Mouse (Mus musculus): ENCODE measurements around the gene Uqcc2. TPM values are rescaled to one million over a fixed set of nuclear protein-coding genes. Genes with fewer than 3 reads are reported as not detected.

The Uqcc2 gene
- total and polyA plus RNA-seq, 3 experiments = 126 to 240 (median 198) TPM

GRCm38 (mm10) chr17:27121266-27121665 is 12.4 kb downstream of the Uqcc2 start:
- Histone ChIP-seq H3K4me2 (ENCODE audit: insufficient read depth, low read depth, poor library complexity, severe bottlenecking) (no peak overlapping the region), H3K9me3 (replicated peaks; ENCODE audit: low read length) (no peaks in the 10 kb centered on the region), H3K4me3 (replicated peaks in 1 of 3; ENCODE audit: low read depth in 2 of 3, low read length in 2 of 3, poor library complexity in 1 of 3) (no peak overlapping the region), H3K27me3 (replicated peaks) (no peaks in the 10 kb centered on the region), H3K36me3 (replicated peaks in 1 of 2; ENCODE audit: control insufficient read depth in 1 of 2, insufficient read depth in 1 of 2, low read length in 1 of 2) (peaks cover 61 to 100% of the 10 kb centered on the region in 2 experiments), H3K4me1 (ENCODE audit: control insufficient read depth in 1 of 2, insufficient read depth in 2 of 2) (peaks cover 5 to 26% of the 10 kb centered on the region in 2 experiments), H3K9ac (ENCODE audit: insufficient read depth, low read depth) (no peak overlapping the region), H3K27ac (ENCODE audit: insufficient read depth, low read depth) (no peak overlapping the region), H3K79me2 (replicated peaks; ENCODE audit: control insufficient read depth, extremely low read depth, insufficient read depth, poor library complexity, severe bottlenecking) (no peaks in the 10 kb centered on the region)
- dilution Hi-C loops (cut with MboI; ENCODE audit: extremely low pct_ligation_motif_present, extremely low pct_unique_long_range_greater_than_20kb, low sequenced_read_pairs) (no loop called here), in situ Hi-C loops (cut with MboI; ENCODE audit: low pct_ligation_motif_present, low pct_unique_long_range_greater_than_20kb, low sequenced_read_pairs) (no loop called here)
- TF ChIP-seq TCF12 (IDR thresholded peaks at IDR 0.05; ENCODE audit: low read depth, low read length) = no peak
- TF ChIP-seq E2F4 (IDR thresholded peaks at IDR 0.05; ENCODE audit: insufficient replicate concordance, low read depth, low read length) = no peak
- no peak for DNase-seq (ENCODE audit: extremely low read depth)

GRCm38 (mm10) chr17:27120561-27121024 is 13.1 kb downstream of the Uqcc2 start:
- Histone ChIP-seq H3K27ac (ENCODE audit: insufficient read depth, low read depth) (no peak overlapping the region), H3K79me2 (replicated peaks; ENCODE audit: control insufficient read depth, extremely low read depth, insufficient read depth, poor library complexity, severe bottlenecking) (no peaks in the 10 kb centered on the region), H3K9ac (ENCODE audit: insufficient read depth, low read depth) (no peak overlapping the region), H3K9me3 (replicated peaks; ENCODE audit: low read length) (no peaks in the 10 kb centered on the region), H3K36me3 (replicated peaks in 1 of 2; ENCODE audit: control insufficient read depth in 1 of 2, insufficient read depth in 1 of 2, low read length in 1 of 2) (peaks cover 66 to 100% of the 10 kb centered on the region in 2 experiments), H3K4me2 (ENCODE audit: insufficient read depth, low read depth, poor library complexity, severe bottlenecking) (no peak overlapping the region), H3K4me1 (ENCODE audit: control insufficient read depth in 1 of 2, insufficient read depth in 2 of 2) (peaks cover 5 to 26% of the 10 kb centered on the region in 2 experiments), H3K4me3 (replicated peaks in 1 of 3; ENCODE audit: low read depth in 2 of 3, low read length in 2 of 3, poor library complexity in 1 of 3) (no peak overlapping the region), H3K27me3 (replicated peaks) (no peaks in the 10 kb centered on the region)
- TF ChIP-seq MAZ (IDR thresholded peaks at IDR 0.05; ENCODE audit: low read depth, low read length) (no peak), IRF4 (IDR thresholded peaks at IDR 0.05; ENCODE audit: low read depth, low read length) (no peak), POLR2AphosphoS2 (IDR thresholded peaks at IDR 0.05; ENCODE audit: low read depth, low read length) (no peak), SIN3A (IDR thresholded peaks at IDR 0.05; ENCODE audit: low read length) (no peak), MAX (IDR thresholded peaks at IDR 0.05; ENCODE audit: low read length) (no peak), CTCF (conservative IDR thresholded peaks at IDR 0.05 in 1 of 2, IDR thresholded peaks at IDR 0.05 in 1 of 2; ENCODE audit: low read depth in 2 of 2, low read length in 2 of 2) (peak; percentile 35 to 57), SMC3 (IDR thresholded peaks at IDR 0.05; ENCODE audit: low read depth, low read length) (peak; percentile 48)
- peak; percentile 33 for DNase-seq (ENCODE audit: extremely low read depth)
- in situ Hi-C loops (cut with MboI; ENCODE audit: low pct_ligation_motif_present, low pct_unique_long_range_greater_than_20kb, low sequenced_read_pairs) (no loop called here), dilution Hi-C loops (cut with MboI; ENCODE audit: extremely low pct_ligation_motif_present, extremely low pct_unique_long_range_greater_than_20kb, low sequenced_read_pairs) (no loop called here)

- Histone ChIP-seq H3K4me1 (ENCODE audit: control insufficient read depth in 1 of 2, insufficient read depth in 2 of 2) (peaks cover 5 to 19% of the 10 kb centered on the region in 2 experiments), H3K27me3 (replicated peaks) (no peaks in the 10 kb centered on the region), H3K9me3 (replicated peaks; ENCODE audit: low read length) (no peaks in the 10 kb centered on the region), H3K27ac (ENCODE audit: insufficient read depth, low read depth) (no peak overlapping the region), H3K4me2 (ENCODE audit: insufficient read depth, low read depth, poor library complexity, severe bottlenecking) (no peak overlapping the region), H3K9ac (ENCODE audit: insufficient read depth, low read depth) (no peak overlapping the region), H3K36me3 (replicated peaks in 1 of 2; ENCODE audit: control insufficient read depth in 1 of 2, insufficient read depth in 1 of 2, low read length in 1 of 2) (peaks cover 67 to 100% of the 10 kb centered on the region in 2 experiments), H3K79me2 (replicated peaks; ENCODE audit: control insufficient read depth, extremely low read depth, insufficient read depth, poor library complexity, severe bottlenecking) (no peaks in the 10 kb centered on the region), H3K4me3 (replicated peaks in 1 of 3; ENCODE audit: low read depth in 2 of 3, low read length in 2 of 3, poor library complexity in 1 of 3) (no peak overlapping the region)
- dilution Hi-C loops (cut with MboI; ENCODE audit: extremely low pct_ligation_motif_present, extremely low pct_unique_long_range_greater_than_20kb, low sequenced_read_pairs) (no loop called here), in situ Hi-C loops (cut with MboI; ENCODE audit: low pct_ligation_motif_present, low pct_unique_long_range_greater_than_20kb, low sequenced_read_pairs) (loop anchor here (5.0 kb wide), 1 partner anchor 73 kb away; no protein-coding TSS in a partner anchor)
- no peak for TF ChIP-seq USF2 (conservative IDR thresholded peaks at IDR 0.05; ENCODE audit: low read depth, low read length)
- no peak for TF ChIP-seq NELFE (IDR thresholded peaks at IDR 0.05; ENCODE audit: low read depth, low read length)
- no peak for TF ChIP-seq HCFC1 (IDR thresholded peaks at IDR 0.05; ENCODE audit: low read depth, low read length)
- no peak for TF ChIP-seq CHD2 (IDR thresholded peaks at IDR 0.05; ENCODE audit: low read length)
- TF ChIP-seq CTCF (conservative IDR thresholded peaks at IDR 0.05 in 1 of 2, IDR thresholded peaks at IDR 0.05 in 1 of 2; ENCODE audit: low read depth in 2 of 2, low read length in 2 of 2) = no peak
- no peak for TF ChIP-seq MAFK (IDR thresholded peaks at IDR 0.05; ENCODE audit: insufficient replicate concordance, low read length)
- TF ChIP-seq IRF4 (IDR thresholded peaks at IDR 0.05; ENCODE audit: low read depth, low read length) = no peak
- no peak for TF ChIP-seq ZC3H11A (IDR thresholded peaks at IDR 0.05; ENCODE audit: low read depth, low read length)
- no peak for TF ChIP-seq MAZ (IDR thresholded peaks at IDR 0.05; ENCODE audit: low read depth, low read length)
- no peak for TF ChIP-seq GABPA (IDR thresholded peaks at IDR 0.05; ENCODE audit: insufficient replicate concordance, low read depth, low read length)
- no peak for TF ChIP-seq MXI1 (IDR thresholded peaks at IDR 0.05; ENCODE audit: low read depth, low read length)
- TF ChIP-seq RAD21 (IDR thresholded peaks at IDR 0.05; ENCODE audit: low read depth, low read length) = no peak
- TF ChIP-seq JUND (conservative IDR thresholded peaks at IDR 0.05; ENCODE audit: low read depth, low read length) = no peak
- no peak for TF ChIP-seq CHD1 (IDR thresholded peaks at IDR 0.05; ENCODE audit: low read depth, low read length)
- TF ChIP-seq USF1 (IDR thresholded peaks at IDR 0.05; ENCODE audit: low read depth, low read length) = no peak
- no peak for TF ChIP-seq RCOR1 (conservative IDR thresholded peaks at IDR 0.05; ENCODE audit: low read depth, low read length)
- DNase-seq (ENCODE audit: extremely low read depth) = no peak
Measured at GRCm38 (mm10) chr17:27119954-27120353, 13.8 kb downstream of the Uqcc2 start.

Measured in CH12.LX (cell line).